Mouse (Mus musculus) MEL (cell line): ENCODE results near the gene Map3k4. TPM values are rescaled to one million over a fixed set of nuclear protein-coding genes. Genes with fewer than 3 reads are reported as not detected.

Experiments used
- DNase-seq: peaks from one replicate; pipeline ENCODE4 v3.0.0; 2011; ENCODE audit warnings: low read depth, low spot score
- H3K27ac ChIP-seq: 2 replicates; pipeline ENCODE4 v1.5.1; 2012; ENCODE audit warnings: low read depth, mild to moderate bottlenecking, control low read depth, low read length, moderate library complexity; ENCODE audit not compliant: control insufficient read depth
- H3K27me3 ChIP-seq, 2 experiments: fragments of 150-350 bp in 1 of 2; sonication (generic) in 1 of 2; 2 replicates each; pipeline ENCODE4 v1.6.1; 2012; ENCODE audit warnings: low read length in 2 of 2, mild to moderate bottlenecking in 2 of 2, improper control_type of control experiment in 1 of 2, moderate library complexity in 1 of 2; ENCODE audit not compliant: insufficient read depth in 2 of 2, control insufficient read depth in 1 of 2
- H3K36me3 ChIP-seq, 2 experiments: 2 replicates each; pipeline ENCODE4 v1.6.1; 2012 to 2014; ENCODE audit warnings: low read length in 2 of 2, improper control_type of control experiment in 1 of 2, inconsistent platforms in 1 of 2, mild to moderate bottlenecking in 1 of 2; ENCODE audit not compliant: insufficient read depth in 2 of 2, control insufficient read depth in 1 of 2
- H3K4me1 ChIP-seq, 2 experiments: fragments of 150-350 bp in 1 of 2; sonication (generic) in 1 of 2; 2 replicates each; pipeline ENCODE4 v1.6.1; 2012; ENCODE audit warnings: low read length in 2 of 2, improper control_type of control experiment in 1 of 2, mild to moderate bottlenecking in 1 of 2; ENCODE audit not compliant: insufficient read depth in 2 of 2, control insufficient read depth in 1 of 2
- H3K4me3 ChIP-seq, 2 experiments: fragments of 150-350 bp in 1 of 2; sonication (generic) in 1 of 2; 2 replicates each; pipeline ENCODE4 v1.5.1; 2012; ENCODE audit warnings: low read depth in 2 of 2, low read length in 2 of 2, mild to moderate bottlenecking in 2 of 2, moderate library complexity in 2 of 2, control low read depth in 1 of 2, improper control_type of control experiment in 1 of 2; ENCODE audit not compliant: control insufficient read depth in 1 of 2, insufficient read depth in 1 of 2
- H3K79me2 ChIP-seq: 2 replicates; pipeline ENCODE4 v1.6.1; 2012; ENCODE audit warnings: mild to moderate bottlenecking, low read length, moderate library complexity; ENCODE audit not compliant: control insufficient read depth, poor library complexity, insufficient read depth
- H3K9ac ChIP-seq: 2 replicates; pipeline ENCODE4 v1.6.1; 2012; ENCODE audit warnings: low read depth, mild to moderate bottlenecking, control low read depth, low read length, moderate library complexity; ENCODE audit not compliant: control insufficient read depth, poor library complexity, severe bottlenecking
- H3K9me3 ChIP-seq: fragments of 150-350 bp; sonication (generic); replicated peaks from 2 replicates; pipeline ENCODE4 v1.6.1; 2012; ENCODE audit warnings: mild to moderate bottlenecking, low read length, improper control_type of control experiment, moderate library complexity; ENCODE audit not compliant: insufficient read depth
- BHLHE40 ChIP-seq: IDR thresholded peaks from 2 replicates; pipeline ENCODE4 v1.6.1; 2012; ENCODE audit warnings: low read depth, mild to moderate bottlenecking, inconsistent platforms, low read length, improper control_type of control experiment, borderline replicate concordance
- CHD2 ChIP-seq: IDR thresholded peaks from 2 replicates; pipeline ENCODE4 v1.6.1; 2011; ENCODE audit warnings: low read length, improper control_type of control experiment
- CTCF ChIP-seq, 3 experiments: IDR thresholded peaks in 2 of 3; conservative IDR thresholded peaks in 1 of 3; 2 replicates each; pipeline ENCODE4 v1.5.1; 2011 to 2012; ENCODE audit warnings: low read length in 3 of 3, low read depth in 2 of 3, mild to moderate bottlenecking in 2 of 3, improper control_type of control experiment in 1 of 3, inconsistent platforms in 1 of 3, mixed read lengths in 1 of 3, moderate library complexity in 1 of 3; ENCODE audit not compliant: control insufficient read depth in 1 of 3, insufficient read depth in 1 of 3, poor library complexity in 1 of 3, severe bottlenecking in 1 of 3
- ELF1 ChIP-seq: IDR thresholded peaks from 2 replicates; pipeline ENCODE4 v1.6.1; 2014; ENCODE audit warnings: low read depth, mild to moderate bottlenecking, inconsistent platforms, low read length, improper control_type of control experiment, moderate library complexity
- EP300 ChIP-seq, 2 experiments: IDR thresholded peaks; 2 replicates each; pipeline ENCODE4 v1.6.1; 2011; ENCODE audit warnings: improper control_type of control experiment in 2 of 2, low read length in 2 of 2, low read depth in 1 of 2, mild to moderate bottlenecking in 1 of 2
- HCFC1 ChIP-seq: IDR thresholded peaks from 2 replicates; pipeline ENCODE4 v1.6.1; 2012; ENCODE audit warnings: low read depth, mild to moderate bottlenecking, inconsistent platforms, low read length, improper control_type of control experiment, moderate library complexity
- KAT2A ChIP-seq: conservative IDR thresholded peaks from 2 replicates; pipeline ENCODE4 v1.6.1; 2012; ENCODE audit warnings: low read depth, low read length, improper control_type of control experiment, inconsistent platforms
- MAX ChIP-seq: IDR thresholded peaks from 2 replicates; pipeline ENCODE4 v1.6.1; 2011; ENCODE audit warnings: low read length, improper control_type of control experiment
- MEF2A ChIP-seq: IDR thresholded peaks from 2 replicates; pipeline ENCODE4 v1.6.1; 2014; ENCODE audit warnings: low read depth, mild to moderate bottlenecking, inconsistent platforms, low read length, improper control_type of control experiment; ENCODE audit not compliant: poor library complexity, insufficient replicate concordance, severe bottlenecking; ENCODE audit errors: extremely low read depth
- MYB ChIP-seq: IDR thresholded peaks from 2 replicates; pipeline ENCODE4 v1.6.1; 2011; ENCODE audit warnings: mild to moderate bottlenecking, low read depth, low read length, improper control_type of control experiment
- MYC ChIP-seq: IDR thresholded peaks from 2 replicates; pipeline ENCODE4 v1.6.1; 2011; ENCODE audit warnings: low read depth, mild to moderate bottlenecking, low read length, improper control_type of control experiment, moderate library complexity
- NELFE ChIP-seq: IDR thresholded peaks from 2 replicates; pipeline ENCODE4 v1.6.1; 2011; ENCODE audit warnings: low read depth, low read length, improper control_type of control experiment
- SMC3 ChIP-seq: IDR thresholded peaks from 2 replicates; pipeline ENCODE4 v1.6.1; 2011; ENCODE audit warnings: low read depth, low read length, improper control_type of control experiment
- TAL1 ChIP-seq: IDR thresholded peaks from 2 replicates; pipeline ENCODE4 v1.6.1; 2012; ENCODE audit warnings: mild to moderate bottlenecking, inconsistent platforms, low read length, moderate library complexity, mixed read lengths
- USF1 ChIP-seq: IDR thresholded peaks from 2 replicates; pipeline ENCODE4 v1.6.1; 2014; ENCODE audit warnings: low read depth, mild to moderate bottlenecking, inconsistent platforms, low read length, improper control_type of control experiment, moderate library complexity
- ZKSCAN1 ChIP-seq: IDR thresholded peaks from 2 replicates; pipeline ENCODE4 v1.6.1; 2012; ENCODE audit warnings: low read depth, mild to moderate bottlenecking, inconsistent platforms, low read length, improper control_type of control experiment, moderate library complexity
- ZMIZ1 ChIP-seq: IDR thresholded peaks from 2 replicates; pipeline ENCODE4 v1.6.1; 2012; ENCODE audit warnings: low read depth, mild to moderate bottlenecking, inconsistent platforms, low read length, improper control_type of control experiment, moderate library complexity
- ZNF384 ChIP-seq: IDR thresholded peaks from 2 replicates; pipeline ENCODE4 v1.6.1; 2012; ENCODE audit warnings: low read depth, mild to moderate bottlenecking, inconsistent platforms, low read length, improper control_type of control experiment
- polyA plus RNA-seq, 2 experiments: library from polyadenylated mRNA; stranded (reverse) in 1 of 2; unstranded in 1 of 2; fragments of >175 nt in 1 of 2; fragments of >200 nt in 1 of 2; gene quantifications; 2 replicates each; pipeline versions ENCODE4 v1.2.1 to v1.2.4; 2012; ENCODE audit warnings: low replicate concordance in 2 of 2, low read depth in 1 of 2; ENCODE audit not compliant: insufficient read length in 2 of 2, insufficient read depth in 1 of 2, missing spikeins in 1 of 2
- total RNA-seq: library from RNA; depleted of rRNA; stranded (reverse); fragments of 300-350 nt; gene quantifications from 2 replicates; pipeline ENCODE4 v1.2.3, GENCODE M21; 2012

The Map3k4 gene
- total and polyA plus RNA-seq, 3 experiments, result 18.0 to 20.4 TPM; not detected in 1

DNA sequence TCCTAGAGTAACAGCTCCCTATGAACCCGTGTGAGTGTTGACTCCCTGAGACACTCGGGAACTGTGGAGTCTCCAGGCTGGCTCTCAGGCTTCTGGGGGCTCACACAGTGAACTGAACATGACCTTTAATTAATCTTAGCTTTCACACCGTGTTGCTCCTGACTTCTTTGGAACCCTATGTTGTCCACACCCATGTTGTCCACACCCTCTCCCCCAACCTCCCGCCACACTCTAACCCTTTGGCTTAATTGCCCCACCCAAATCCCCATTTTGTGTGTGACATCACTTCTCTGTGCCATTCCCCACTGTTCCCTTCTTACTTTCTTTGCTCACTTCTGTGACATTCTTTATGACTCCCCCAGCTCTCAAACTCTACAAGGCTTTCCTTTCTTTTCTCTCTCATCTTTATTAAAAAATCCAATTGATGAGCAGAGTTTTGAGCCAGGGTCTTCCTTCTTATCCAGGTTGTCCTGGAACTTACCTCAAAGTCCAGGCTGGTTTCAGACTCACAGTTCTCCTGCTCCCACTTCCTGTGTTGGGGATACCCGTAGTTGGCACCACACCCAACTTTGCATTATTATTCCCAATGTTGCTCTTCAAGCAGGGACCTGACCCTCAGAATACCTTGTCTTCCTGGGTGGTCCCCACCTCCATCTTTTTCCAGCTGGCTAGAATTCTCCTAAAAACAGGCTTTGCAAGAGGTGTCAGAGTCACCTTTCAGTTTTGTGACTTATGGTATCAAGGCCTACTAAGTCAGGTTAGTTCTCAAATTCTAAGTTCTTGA, 135.7 kb downstream of the Map3k4 start:
- Histone ChIP-seq H3K27me3 (no peaks in the 10 kb centered on the region), H3K9ac (no peak overlapping the region), H3K27ac (no peak overlapping the region), H3K4me1 (peaks cover 16 to 21% of the 10 kb centered on the region in 2 experiments), H3K9me3 (no peaks in the 10 kb centered on the region), H3K36me3 (peaks cover 0 to 21% of the 10 kb centered on the region in 2 experiments; a peak in 2 of 4 replicates), H3K79me2 (no peaks in the 10 kb centered on the region), H3K4me3 (no peak overlapping the region)
- no peak for DNase-seq
- TF ChIP-seq MYB, result no peak
- TF ChIP-seq ELF1, result no peak
- no peak for TF ChIP-seq NELFE
- TF ChIP-seq KAT2A, result no peak
- TF ChIP-seq ZMIZ1, result no peak

DNA sequence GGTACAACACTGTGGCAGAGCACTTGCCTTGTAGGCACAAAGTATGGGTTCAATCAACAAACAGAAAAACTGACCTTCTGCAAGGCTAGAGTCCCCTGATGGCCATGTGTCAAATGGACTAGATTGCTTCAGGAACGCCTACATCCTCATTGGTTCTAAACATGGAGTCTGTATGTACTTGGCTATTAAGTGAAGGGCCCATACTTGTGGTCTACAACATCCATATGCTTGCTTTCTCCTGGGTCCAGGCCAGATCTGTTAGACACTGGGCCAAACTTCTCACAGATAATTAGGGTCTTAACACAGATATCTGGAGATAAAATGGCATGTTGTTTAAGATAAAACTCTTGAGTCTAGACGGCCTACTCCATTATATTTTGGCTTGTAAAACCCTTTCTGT, 138.8 kb downstream of the Map3k4 start:
- no peak overlapping the region for H3K4me3 ChIP-seq
- TF ChIP-seq HCFC1 (no peak), SMC3 (no peak), MYB (no peak), MYC (no peak), MEF2A (no peak), ZNF384 (no peak), USF1 (no peak), MAX (no peak), ZKSCAN1 (no peak), CTCF (IDR thresholded peaks at IDR 0.05 in 2 of 3, conservative IDR thresholded peaks at IDR 0.05 in 1 of 3; ENCODE audit: control insufficient read depth in 1 of 3, insufficient read depth in 1 of 3, low read depth in 2 of 3, low read length in 3 of 3, poor library complexity in 1 of 3, severe bottlenecking in 1 of 3) (no peak), TAL1 (no peak), BHLHE40 (no peak), EP300 (IDR thresholded peaks at IDR 0.05; ENCODE audit: low read depth in 1 of 2, low read length in 2 of 2) (no peak), ELF1 (no peak), CHD2 (no peak)
- no peaks in the 10 kb centered on the region for H3K9me3 ChIP-seq
- H3K36me3 ChIP-seq, result no peaks in the 10 kb centered on the region
- H3K27me3 ChIP-seq, result no peaks in the 10 kb centered on the region
- no peak for DNase-seq
- no peaks in the 10 kb centered on the region for H3K4me1 ChIP-seq
- no peaks in the 10 kb centered on the region for H3K79me2 ChIP-seq
- no peak overlapping the region for H3K9ac ChIP-seq
- H3K27ac ChIP-seq, result no peak overlapping the region
